Mouse (Mus musculus) thymus, adult 2 months (tissue): ENCODE data around the gene Gpi1. TPM values are rescaled to one million over a fixed set of nuclear protein-coding genes. Genes with fewer than 3 reads are reported as not detected.
"Not testable (repeated sequence)": the region's sequence is repeated elsewhere in the genome, so short reads cannot be mapped to it uniquely, and the experiment has no call there.

Source experiments
- DNase-seq: peaks from one replicate; pipeline ENCODE4 v3.0.0; 2021
- H3K27ac ChIP-seq: fragments of 200-500 bp; 2 replicates; pipeline ENCODE4 v1.5.1; 2012; ENCODE audit warnings: low read length, control low read depth; ENCODE audit not compliant: control insufficient read depth, insufficient read depth
- H3K27me3 ChIP-seq: fragments of 200-500 bp; 2 replicates; pipeline ENCODE4 v1.6.1; 2012; ENCODE audit warnings: mild to moderate bottlenecking, low read length, moderate library complexity, mixed read lengths; ENCODE audit not compliant: control insufficient read depth, insufficient read depth
- H3K36me3 ChIP-seq: fragments of 200-500 bp; 2 replicates; pipeline ENCODE4 v1.6.1; 2012; ENCODE audit warnings: mild to moderate bottlenecking, low read length, moderate library complexity; ENCODE audit not compliant: control insufficient read depth, insufficient read depth
- H3K4me1 ChIP-seq: fragments of 200-500 bp; replicated peaks from 2 replicates; pipeline ENCODE4 v1.6.1; 2012; ENCODE audit warnings: low read length; ENCODE audit not compliant: control insufficient read depth, insufficient read depth
- H3K4me3 ChIP-seq: fragments of 200-500 bp; 2 replicates; pipeline ENCODE4 v1.5.1; 2012; ENCODE audit warnings: mild to moderate bottlenecking, low read length, control low read depth, moderate library complexity; ENCODE audit not compliant: control insufficient read depth, insufficient read depth
- CTCF ChIP-seq: fragments of 200-500 bp; IDR thresholded peaks from 2 replicates; pipeline ENCODE4 v1.5.1; 2012; ENCODE audit warnings: mild to moderate bottlenecking, control low read depth, low read length, moderate library complexity, borderline replicate concordance; ENCODE audit not compliant: control insufficient read depth, poor library complexity, insufficient read depth; ENCODE audit errors: extremely low read depth
- POLR2A ChIP-seq: fragments of 200-500 bp; IDR thresholded peaks from 2 replicates; pipeline ENCODE4 v1.6.1; 2012; ENCODE audit warnings: mild to moderate bottlenecking, low read length, control low read depth, moderate library complexity; ENCODE audit not compliant: control insufficient read depth, poor library complexity, insufficient read depth; ENCODE audit errors: extremely low read depth
- WGBS: fragments of 180-500 bp; shearing (Covaris S2); methylation state at CpG from one replicate; pipeline ENCODE4 v1.1.7; 2018; 5-methylcytosine and 5-hydroxymethylcytosine counted together
- polyA plus RNA-seq: library from polyadenylated mRNA; depleted of rRNA; stranded (reverse); fragments of >200 nt; gene quantifications from 2 replicates; pipeline ENCODE4 v1.2.3, GENCODE M21; 2012

Gene Gpi1
- polyA plus RNA-seq, 1 experiment: 265 TPM

DNA sequence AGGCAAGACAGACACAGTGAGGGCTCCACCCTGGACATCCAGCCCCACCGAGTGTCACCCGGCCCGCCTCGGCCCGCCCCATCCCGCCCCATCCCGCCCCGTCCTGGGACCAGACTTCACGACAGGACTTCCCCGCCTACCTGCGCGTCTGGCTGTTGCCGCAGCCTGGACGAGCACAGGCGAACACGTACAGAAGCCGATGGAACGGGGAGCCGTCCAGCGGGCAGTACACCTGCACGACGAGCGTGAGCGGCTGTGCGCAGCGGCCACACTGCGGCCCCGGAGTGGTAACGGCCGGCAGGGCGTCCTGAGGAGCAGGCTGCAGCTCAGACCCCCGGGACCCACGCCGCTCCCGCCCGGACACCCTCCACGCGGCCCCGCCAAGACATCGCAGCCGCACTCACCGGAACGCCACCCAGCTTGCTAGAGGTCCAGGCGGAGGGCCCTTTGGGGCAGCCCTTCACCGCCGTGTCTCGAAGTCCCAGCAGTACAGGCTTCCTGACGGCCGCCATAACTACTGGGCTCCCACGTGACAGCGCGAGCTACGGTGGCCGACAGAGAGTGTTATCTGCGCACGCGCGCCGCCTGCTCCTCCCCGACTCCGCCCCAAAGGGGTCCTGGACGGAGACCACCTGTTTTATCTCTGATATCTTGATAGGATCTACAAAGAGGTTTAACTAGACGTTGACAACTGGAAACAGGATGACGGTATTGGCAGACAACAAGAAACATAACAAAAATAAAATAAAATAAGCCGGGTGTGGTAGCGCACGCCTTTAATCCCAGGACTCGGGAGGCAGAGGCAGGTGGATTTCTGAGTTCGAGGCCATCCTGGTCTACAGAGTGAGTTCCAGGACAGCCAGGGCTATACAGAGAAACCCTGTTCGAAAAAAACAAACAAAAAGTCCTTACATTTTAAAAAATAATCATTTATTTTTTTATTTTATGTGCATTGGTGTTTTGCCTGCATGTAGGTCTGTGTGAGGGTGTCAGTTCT lies 33.7 kb downstream of the Gpi1 start, which contains the start of gene Pdcd2l:
Gene Pdcd2l, minus strand, starts transcription at position 530 of the 997 bp plus-strand sequence.
- peak; percentile 92 for DNase-seq

DNA sequence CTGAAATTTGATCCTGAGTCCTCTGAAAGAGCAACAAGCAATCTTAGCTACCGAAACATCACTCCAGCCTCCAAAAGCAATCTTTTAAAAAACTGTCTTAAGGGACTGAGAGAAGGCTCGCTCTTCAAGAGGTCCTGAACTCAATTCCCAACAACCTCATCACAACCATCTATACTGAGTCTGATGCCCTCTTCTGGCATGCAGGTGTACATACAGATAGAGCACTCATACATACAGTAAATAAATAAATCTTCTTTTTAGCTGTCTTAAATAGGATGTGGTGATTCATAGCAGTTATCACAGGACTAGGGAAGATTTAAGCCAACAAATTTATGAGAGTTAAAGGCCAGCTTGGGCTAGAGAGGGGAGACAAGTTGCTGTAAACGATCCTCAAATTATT lies 34.5 kb downstream of the Gpi1 start:
- TF ChIP-seq CTCF (no peak), POLR2A (no peak)
- DNase-seq: no peak
- no peak overlapping the region for H3K27ac ChIP-seq
- no peaks in the 10 kb centered on the region for H3K27me3 ChIP-seq
- WGBS: 56% methylated on average over 3 of the region's 3 CpGs
- H3K36me3 ChIP-seq: no peaks in the 10 kb centered on the region
- H3K4me3 ChIP-seq: peak overlapping the region; percentile 98
- peaks cover 2% of the 10 kb centered on the region; the same call in 1 of the 2 replicates for H3K4me1 ChIP-seq

More for the DNA sequence above, 33.7 kb downstream of the Gpi1 start, which contains the start of gene Pdcd2l:
- H3K4me1 ChIP-seq: peaks cover 2% of the 10 kb centered on the region; the same call in 1 of the 2 replicates
- no peak within 1 kb of the TSS for H3K27ac ChIP-seq
- H3K27me3 ChIP-seq: no peaks in the 10 kb centered on the region
- peak within 1 kb of the TSS; percentile 98 for H3K4me3 ChIP-seq
- WGBS: 2% methylated on average over 70 of the region's 70 CpGs
- TF ChIP-seq CTCF (0 out of 2 replicates have a peak, but pooled peaks have one; percentile 40), POLR2A (peak; percentile 50; the same call in 1 of the 2 replicates)
- H3K36me3 ChIP-seq: peaks cover 4% of the 10 kb centered on the region

DNA sequence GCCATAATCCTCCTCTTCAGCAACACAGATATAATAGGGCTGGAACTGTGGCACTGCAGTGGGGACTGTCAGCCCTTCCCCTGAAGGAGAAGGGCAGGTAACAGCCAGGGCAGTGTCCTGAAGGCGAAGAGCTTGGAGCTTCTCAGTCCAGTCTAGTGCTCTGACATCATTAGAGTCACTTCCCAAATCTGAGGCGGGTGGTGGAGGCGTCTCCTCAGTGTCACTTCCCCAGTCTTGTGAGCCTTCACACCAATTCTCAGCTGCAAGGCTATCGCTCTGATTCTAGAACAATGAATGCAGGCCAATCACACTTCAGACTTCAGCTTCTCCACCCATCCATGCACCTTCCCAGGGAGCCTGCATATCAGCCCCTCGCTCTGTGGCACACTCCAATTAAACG lies 37.3 kb downstream of the Gpi1 start:
- no peak overlapping the region for H3K4me3 ChIP-seq
- H3K27me3 ChIP-seq: no peaks in the 10 kb centered on the region
- no peak overlapping the region for H3K27ac ChIP-seq
- DNase-seq: no peak
- WGBS: 95% methylated on average over 6 of the region's 6 CpGs
- peaks cover 17% of the 10 kb centered on the region for H3K36me3 ChIP-seq
- H3K4me1 ChIP-seq: peaks cover 2% of the 10 kb centered on the region; the same call in 1 of the 2 replicates
- no peak for TF ChIP-seq CTCF
- no peak for TF ChIP-seq POLR2A

DNA sequence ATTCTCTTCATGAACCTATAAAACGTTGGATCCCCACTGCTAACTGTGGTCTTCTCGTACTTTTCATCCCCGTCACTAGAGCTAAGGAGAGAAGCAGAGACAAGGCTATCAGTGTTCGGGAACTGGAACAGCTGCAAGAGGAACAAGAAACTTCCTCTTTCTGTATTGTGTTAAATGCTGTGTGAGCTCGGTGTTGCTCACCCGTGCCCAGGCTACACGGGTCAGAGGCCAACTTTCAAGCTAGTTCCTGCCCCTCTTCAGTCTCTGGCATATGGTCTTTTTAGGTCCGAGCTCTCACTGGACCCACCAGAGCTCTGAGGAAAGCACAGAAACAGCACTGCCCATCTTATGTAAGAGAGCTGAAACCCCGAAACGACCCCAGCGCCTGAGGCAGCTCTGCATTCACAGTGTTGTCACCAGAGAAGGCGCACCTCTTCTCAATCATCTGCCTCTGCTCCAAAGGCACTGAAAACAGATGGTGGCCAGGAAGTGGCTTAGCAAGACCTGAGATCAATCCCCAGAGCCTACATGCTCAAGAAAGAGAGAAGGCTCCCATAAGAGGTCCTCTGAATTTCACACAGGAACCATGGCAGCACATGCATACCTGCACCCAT lies 40.7 kb downstream of the Gpi1 start:
- Histone ChIP-seq H3K4me1 (no peaks in the 10 kb centered on the region), H3K36me3 (peaks cover 35% of the 10 kb centered on the region), H3K27me3 (no peaks in the 10 kb centered on the region), H3K4me3 (no peak overlapping the region), H3K27ac (no peak overlapping the region)
- DNase-seq: no peak
- TF ChIP-seq CTCF (no peak), POLR2A (no peak)
- 48% methylated on average over 12 of the region's 12 CpGs for WGBS

DNA sequence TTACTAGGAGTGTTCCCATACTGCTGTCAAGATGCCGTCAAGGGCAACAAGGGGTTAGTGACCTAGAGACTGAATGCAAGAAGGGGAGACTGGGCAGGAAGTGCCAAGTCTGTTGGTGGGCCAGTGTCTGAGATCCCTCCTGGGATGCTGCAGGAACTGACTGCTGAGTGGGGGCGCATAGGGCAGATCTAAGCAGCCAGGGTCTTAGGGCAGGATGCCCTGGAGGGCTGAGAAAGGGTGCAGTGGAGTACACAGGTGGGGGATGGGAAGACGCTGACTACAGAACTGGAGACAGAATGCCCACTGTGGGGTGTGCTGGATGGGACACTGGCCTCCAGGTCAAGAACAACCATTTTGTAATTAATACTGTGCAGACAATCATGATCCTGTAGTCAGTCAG lies 46.3 kb downstream of the Gpi1 start:
- Histone ChIP-seq H3K36me3 (peaks cover 28% of the 10 kb centered on the region), H3K4me1 (no peaks in the 10 kb centered on the region), H3K4me3 (no peak overlapping the region), H3K27me3 (no peaks in the 10 kb centered on the region), H3K27ac (no peak overlapping the region)
- no peak for DNase-seq
- 94% methylated on average over 3 of the region's 3 CpGs for WGBS
- TF ChIP-seq POLR2A (no peak), CTCF (no peak)

DNA sequence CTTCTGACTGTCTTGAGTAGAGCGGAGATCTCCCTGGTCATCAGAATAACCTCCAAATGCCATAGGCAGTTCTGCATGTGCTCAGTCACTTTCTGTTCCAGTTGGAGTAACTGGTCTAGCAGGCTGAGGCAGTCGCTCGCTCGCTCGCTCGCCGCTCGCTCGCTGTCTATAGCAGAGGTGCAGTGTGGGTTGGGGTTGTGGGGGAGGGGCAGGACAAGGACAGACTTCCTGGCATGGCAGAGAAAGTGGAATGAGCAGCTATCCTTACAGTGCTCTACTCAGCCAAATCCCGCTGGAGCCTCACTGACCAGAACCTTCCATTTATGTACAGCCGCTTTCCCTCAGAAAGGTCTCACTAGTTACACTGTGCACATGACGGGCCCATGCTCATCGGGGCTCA lies 46.8 kb downstream of the Gpi1 start:
- TF ChIP-seq POLR2A (no peak), CTCF (no peak)
- Histone ChIP-seq H3K36me3 (peaks cover 24% of the 10 kb centered on the region), H3K27ac (no peak overlapping the region), H3K27me3 (no peaks in the 10 kb centered on the region), H3K4me1 (no peaks in the 10 kb centered on the region), H3K4me3 (no peak overlapping the region)
- WGBS: 95% methylated on average over 13 of the region's 13 CpGs
- DNase-seq: no peak

DNA sequence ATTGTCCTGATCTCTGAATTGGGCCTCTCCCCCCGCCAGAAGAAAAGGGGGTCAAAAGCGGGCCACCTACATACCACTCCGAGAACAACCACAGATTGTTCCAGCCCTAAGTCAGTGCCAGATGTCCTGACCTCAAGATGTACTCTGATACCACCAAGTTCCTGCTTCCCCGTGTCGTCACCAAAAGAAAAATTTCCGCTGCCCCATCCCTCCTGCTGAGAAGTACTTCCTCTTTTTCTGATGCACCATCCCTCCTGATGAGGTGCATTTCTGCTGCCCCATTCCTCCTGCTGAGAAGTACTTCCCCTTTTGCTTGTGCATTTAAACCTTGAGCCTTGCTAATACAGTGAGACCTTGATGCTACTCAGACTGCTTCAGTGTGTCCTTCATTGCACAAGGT lies 53.9 kb downstream of the Gpi1 start:
- DNase-seq, H3K4me3 ChIP-seq, H3K27ac ChIP-seq, H3K36me3 ChIP-seq, H3K27me3 ChIP-seq, H3K4me1 ChIP-seq: not testable (repeated sequence)
- WGBS: 76% methylated on average over 6 of the region's 6 CpGs
